Mouse (Mus musculus) hindlimb bud, embryonic 11.5 days (tissue): ENCODE measurements around the gene Clic6.
"Not testable (repeated sequence)": the region's sequence is repeated elsewhere in the genome, so short reads cannot be mapped to it uniquely, and the experiment has no call there.

ENCODE experiments used
- DNase-seq: peaks from one replicate; pipeline ENCODE4 v3.0.0-alpha.2; 2012; ENCODE audit warnings: low read depth, low spot score; ENCODE audit errors: extremely low spot score

The Clic6 gene

GRCm38 (mm10) chr16:92468459-92468858 is 17.1 kb upstream of the Clic6 start:
- DNase-seq, result no peak

- no peak for DNase-seq
Observed at GRCm38 (mm10) chr16:92470706-92471105, 14.8 kb upstream of the Clic6 start, which contains the start of gene Rcan1. TSS of gene Rcan1 (minus strand) at chr16:92470867.

GRCm38 (mm10) chr16:92472898-92473297 is 12.6 kb upstream of the Clic6 start:
- DNase-seq, result no peak

GRCm38 (mm10) chr16:92475093-92475860 is 10.3 kb upstream of the Clic6 start:
- no peak for DNase-seq

GRCm38 (mm10) chr16:92478561-92479150 is 6.9 kb upstream of the Clic6 start:
- DNase-seq, result peak; percentile 46

- no peak for DNase-seq
Observed at GRCm38 (mm10) chr16:92487086-92487485, 1.6 kb downstream of the Clic6 start.

- DNase-seq, result no peak
Observed at GRCm38 (mm10) chr16:92487489-92487888, 2.0 kb downstream of the Clic6 start.

GRCm38 (mm10) chr16:92488456-92488855 is 2.9 kb downstream of the Clic6 start:
- no peak for DNase-seq

- DNase-seq, result no peak
Observed at GRCm38 (mm10) chr16:92489356-92489755, 3.8 kb downstream of the Clic6 start.

GRCm38 (mm10) chr16:92497851-92498588 is 12.5 kb downstream of the Clic6 start:
- DNase-seq, result no peak

- DNase-seq, result no peak
Observed at GRCm38 (mm10) chr16:92498589-92498981, 13.0 kb downstream of the Clic6 start.

- DNase-seq, result no peak
Observed at GRCm38 (mm10) chr16:92499324-92499723, 13.8 kb downstream of the Clic6 start.

GRCm38 (mm10) chr16:92500534-92500933 is 15.0 kb downstream of the Clic6 start:
- no peak for DNase-seq

- no peak for DNase-seq
Observed at GRCm38 (mm10) chr16:92503105-92503504, 17.6 kb downstream of the Clic6 start.

GRCm38 (mm10) chr16:92507573-92507972 is 22.0 kb downstream of the Clic6 start:
- no peak for DNase-seq

GRCm38 (mm10) chr16:92510835-92511772 is 25.6 kb downstream of the Clic6 start:
- DNase-seq, result no peak

GRCm38 (mm10) chr16:92511773-92512391 is 26.3 kb downstream of the Clic6 start:
- no peak for DNase-seq

GRCm38 (mm10) chr16:92514896-92515295 is 29.4 kb downstream of the Clic6 start:
- not testable (repeated sequence) for DNase-seq

- no peak for DNase-seq
Observed at GRCm38 (mm10) chr16:92516139-92516538, 30.6 kb downstream of the Clic6 start.

- DNase-seq, result no peak
Observed at GRCm38 (mm10) chr16:92518718-92519117, 33.2 kb downstream of the Clic6 start.
